Mouse (Mus musculus): Measurements from ENCODE around the gene Dcaf1. TPM values are rescaled to one million over a fixed set of nuclear protein-coding genes. Genes with fewer than 3 reads are reported as not detected.

Gene Dcaf1
- polyA plus RNA-seq, 1 experiment from 2014 or later: 23.2 TPM

DNA sequence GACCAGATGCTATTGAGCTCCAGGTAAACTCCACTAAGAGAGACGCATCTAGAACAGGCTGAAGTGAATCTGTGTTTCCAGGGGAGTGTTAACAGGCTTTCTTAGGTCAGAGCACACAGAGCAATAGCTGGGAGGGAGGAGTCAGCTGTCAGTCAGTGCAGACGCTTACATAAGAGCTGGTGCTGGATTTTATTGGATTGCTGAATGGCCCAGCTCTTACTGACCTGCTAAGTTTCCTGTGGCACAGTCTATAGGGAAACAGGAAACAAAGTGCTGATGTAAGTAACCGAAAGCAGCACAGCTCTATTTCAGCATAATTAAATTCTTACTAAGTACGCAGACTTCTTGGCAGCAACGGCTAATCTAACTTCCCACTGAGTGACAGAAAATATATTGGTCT lies 87.0 kb downstream of the Dcaf1 start:
- Histone ChIP-seq H3K27me3 (ENCODE audit: control insufficient read depth, insufficient read depth, low read depth, low read length) (no peaks in the 10 kb centered on the region), H3K9ac (ENCODE audit: low read depth, low read length) (no peak overlapping the region), H3K36me3 (ENCODE audit: control insufficient read depth, insufficient read depth, low read length) (peaks cover 15% of the 10 kb centered on the region), H3K4me1 (ENCODE audit: control insufficient read depth, insufficient read depth, low read length) (no peaks in the 10 kb centered on the region), H3K4me3 (ENCODE audit: low read depth, low read length) (no peak overlapping the region), H3K9me3 (replicated peaks; ENCODE audit: control insufficient read depth, low read length, poor library complexity, severe bottlenecking) (no peaks in the 10 kb centered on the region), H3K27ac (ENCODE audit: low read length) (no peak overlapping the region), H3K4me2 (ENCODE audit: low read length) (no peak overlapping the region)
- 57% methylated on average over 5 of the region's 5 CpGs for WGBS
- ATAC-seq: no peak

DNA sequence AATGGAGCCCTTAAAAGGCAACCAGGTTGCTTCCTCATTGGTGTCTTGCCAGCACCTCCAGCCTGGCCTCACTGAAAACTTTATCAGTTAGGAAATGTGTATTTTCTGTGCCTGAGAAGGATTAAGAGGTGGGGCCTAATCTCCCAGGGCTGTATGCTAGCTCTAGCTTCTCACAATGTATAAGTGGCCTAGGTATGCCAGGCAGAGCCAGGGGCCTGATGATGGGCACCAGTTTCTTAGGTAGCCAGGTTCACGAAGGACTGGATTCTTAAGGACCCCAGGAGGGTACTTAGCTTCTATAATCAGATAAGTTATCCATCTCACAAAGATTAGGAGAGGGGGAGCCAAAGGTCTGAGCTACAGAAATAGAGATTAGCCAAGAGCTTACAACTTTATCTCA lies 90.0 kb downstream of the Dcaf1 start:
- peaks cover 22% of the 10 kb centered on the region for H3K36me3 ChIP-seq (ENCODE audit: control insufficient read depth, insufficient read depth, low read length)
- no peaks in the 10 kb centered on the region for H3K9me3 ChIP-seq (replicated peaks; ENCODE audit: control insufficient read depth, low read length, poor library complexity, severe bottlenecking)
- no peak overlapping the region for H3K9ac ChIP-seq (ENCODE audit: low read depth, low read length)
- no peaks in the 10 kb centered on the region for H3K27me3 ChIP-seq (ENCODE audit: control insufficient read depth, insufficient read depth, low read depth, low read length)
- 73% methylated on average over 1 of the region's 1 CpGs for WGBS
- no peak for ATAC-seq
- H3K4me3 ChIP-seq (ENCODE audit: low read depth, low read length): no peak overlapping the region
- H3K4me1 ChIP-seq (ENCODE audit: control insufficient read depth, insufficient read depth, low read length): no peaks in the 10 kb centered on the region
- no peak overlapping the region for H3K4me2 ChIP-seq (ENCODE audit: low read length)
- H3K27ac ChIP-seq (ENCODE audit: low read length): no peak overlapping the region

DNA sequence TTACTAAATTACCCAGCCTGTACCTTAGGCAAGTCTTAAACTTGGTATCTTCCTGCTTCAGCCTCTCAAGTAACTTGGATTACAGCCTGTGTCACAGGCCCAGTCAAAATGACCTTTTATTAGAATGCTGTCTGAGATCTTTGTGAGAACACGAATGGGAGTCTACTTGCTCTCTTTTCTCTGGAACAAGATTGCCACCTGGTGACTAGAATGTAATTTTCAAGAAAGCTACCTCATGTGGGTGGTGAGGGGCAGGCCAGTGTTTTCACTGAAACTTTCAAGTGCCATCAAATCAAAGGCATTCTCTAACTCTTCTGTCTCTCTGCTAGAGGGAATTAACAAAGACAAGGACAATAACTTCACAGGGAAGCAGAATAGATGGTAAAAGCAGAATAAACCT lies 92.1 kb downstream of the Dcaf1 start:
- 23% methylated on average over 1 of the region's 1 CpGs for WGBS
- H3K4me2 ChIP-seq (ENCODE audit: low read length): no peak overlapping the region
- H3K27ac ChIP-seq (ENCODE audit: low read length): no peak overlapping the region
- H3K36me3 ChIP-seq (ENCODE audit: control insufficient read depth, insufficient read depth, low read length): peaks cover 14% of the 10 kb centered on the region
- no peak overlapping the region for H3K4me3 ChIP-seq (ENCODE audit: low read depth, low read length)
- H3K4me1 ChIP-seq (ENCODE audit: control insufficient read depth, insufficient read depth, low read length): no peaks in the 10 kb centered on the region
- no peak overlapping the region for H3K9ac ChIP-seq (ENCODE audit: low read depth, low read length)
- no peaks in the 10 kb centered on the region for H3K27me3 ChIP-seq (ENCODE audit: control insufficient read depth, insufficient read depth, low read depth, low read length)
- H3K9me3 ChIP-seq (replicated peaks; ENCODE audit: control insufficient read depth, low read length, poor library complexity, severe bottlenecking): no peaks in the 10 kb centered on the region
- no peak for ATAC-seq

DNA sequence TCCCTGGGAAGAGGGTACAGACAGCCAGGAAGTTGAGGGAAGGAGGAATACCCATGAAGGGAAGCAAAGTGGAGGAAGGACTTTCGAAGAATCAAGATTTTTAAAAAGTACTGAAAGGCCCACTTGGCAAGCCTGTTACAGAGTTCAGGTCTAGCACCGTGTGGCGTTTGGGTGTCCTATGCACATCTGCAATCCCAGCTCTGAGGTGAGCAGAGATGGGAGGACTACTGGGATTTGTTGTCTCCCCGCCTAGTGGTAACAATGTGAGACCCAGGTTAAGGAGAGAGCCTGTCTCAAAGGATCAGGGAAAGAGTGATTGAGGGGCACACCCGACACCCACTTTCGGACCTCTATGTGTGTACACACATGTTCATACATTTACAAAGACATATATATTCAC lies 93.2 kb downstream of the Dcaf1 start:
- H3K27ac ChIP-seq (ENCODE audit: low read length): no peak overlapping the region
- 94% methylated on average over 6 of the region's 6 CpGs for WGBS
- no peaks in the 10 kb centered on the region for H3K9me3 ChIP-seq (replicated peaks; ENCODE audit: control insufficient read depth, low read length, poor library complexity, severe bottlenecking)
- no peak overlapping the region for H3K4me3 ChIP-seq (ENCODE audit: low read depth, low read length)
- ATAC-seq: no peak
- no peaks in the 10 kb centered on the region for H3K27me3 ChIP-seq (ENCODE audit: control insufficient read depth, insufficient read depth, low read depth, low read length)
- no peaks in the 10 kb centered on the region for H3K4me1 ChIP-seq (ENCODE audit: control insufficient read depth, insufficient read depth, low read length)
- H3K9ac ChIP-seq (ENCODE audit: low read depth, low read length): no peak overlapping the region
- H3K4me2 ChIP-seq (ENCODE audit: low read length): no peak overlapping the region
- peaks cover 14% of the 10 kb centered on the region for H3K36me3 ChIP-seq (ENCODE audit: control insufficient read depth, insufficient read depth, low read length)

Other genes starting within 250 kb of the Dcaf1 start
- not detected in 2 replicates for gene Iqcf6, start 195.3 kb upstream of the Dcaf1 start, polyA plus RNA-seq (2015; fragmentation: Nextera tagmentation; extraction: Ambion mirVana)
- gene Grm2, start 165.8 kb upstream of the Dcaf1 start, polyA plus RNA-seq (2015; fragmentation: Nextera tagmentation; extraction: Ambion mirVana): 24.3 and 24.6 TPM in 2 replicates
- 67.0 and 75.7 TPM in 2 replicates for gene Tex264, start 135.9 kb upstream of the Dcaf1 start, polyA plus RNA-seq (2015; fragmentation: Nextera tagmentation; extraction: Ambion mirVana)
- gene Rad54l2, start 32.7 kb upstream of the Dcaf1 start, polyA plus RNA-seq (2015; fragmentation: Nextera tagmentation; extraction: Ambion mirVana): 5.2 and 6.4 TPM in 2 replicates
- gene Rbm15b, start 65.6 kb downstream of the Dcaf1 start, polyA plus RNA-seq (2015; fragmentation: Nextera tagmentation; extraction: Ambion mirVana): 11.6 and 12.6 TPM in 2 replicates
- 180 and 183 TPM in 2 replicates for gene Manf, start 70.1 kb downstream of the Dcaf1 start, polyA plus RNA-seq (2015; fragmentation: Nextera tagmentation; extraction: Ambion mirVana)